Mouse (Mus musculus) spleen, adult 12 weeks (tissue): ENCODE measurements around the gene Cenpt.

Experiments
- DNase-seq: peaks from one replicate; pipeline ENCODE4 v3.0.0; 2022; ENCODE audit warnings: low spot score

Gene Cenpt

GRCm38 (mm10) chr8:105853178-105853577 lies at the start of gene Cenpt:
TSS of gene Cenpt (minus strand) at chr8:105853278.
- no peak for DNase-seq

- peak; percentile 34 for DNase-seq
These were observed 48.0 kb upstream of the Cenpt start for GRCm38 (mm10) chr8:105900941-105901616.

GRCm38 (mm10) chr8:105900180-105900940 lies 47.3 kb upstream of the Cenpt start, which contains the start of gene Pskh1:
TSS of gene Pskh1 (plus strand) at chr8:105900441.
- peak; percentile 87 for DNase-seq

- DNase-seq, result no peak
These were observed 44.9 kb upstream of the Cenpt start for GRCm38 (mm10) chr8:105897801-105898480.

- DNase-seq, result no peak
These were observed 40.3 kb upstream of the Cenpt start, which contains the start of gene Nrn1l for GRCm38 (mm10) chr8:105893339-105893738. TSS of gene Nrn1l (plus strand) at chr8:105893567.

- DNase-seq, result no peak
These were observed 39.4 kb upstream of the Cenpt start for GRCm38 (mm10) chr8:105892432-105892831.

- DNase-seq, result no peak
These were observed 37.8 kb upstream of the Cenpt start for GRCm38 (mm10) chr8:105890870-105891269.

- DNase-seq, result no peak
These were observed 36.8 kb upstream of the Cenpt start for GRCm38 (mm10) chr8:105889756-105890465.

GRCm38 (mm10) chr8:105880754-105881520 lies 27.9 kb upstream of the Cenpt start, which contains the start of gene Edc4:
TSS of gene Edc4 (plus strand) at chr8:105880881.
- peak; percentile 83 for DNase-seq

GRCm38 (mm10) chr8:105874301-105874700 lies 21.2 kb upstream of the Cenpt start:
- no peak for DNase-seq

- DNase-seq, result no peak
These were observed 13.4 kb upstream of the Cenpt start for GRCm38 (mm10) chr8:105866364-105867029.

GRCm38 (mm10) chr8:105861951-105862350 lies 8.9 kb upstream of the Cenpt start:
- no peak for DNase-seq

- peak; percentile 84 for DNase-seq
These were observed 7.3 kb upstream of the Cenpt start, which contains the start of gene Nutf2 for GRCm38 (mm10) chr8:105860143-105860981. TSS of gene Nutf2 (plus strand) at chr8:105860580.

- no peak for DNase-seq
These were observed 6.2 kb upstream of the Cenpt start for GRCm38 (mm10) chr8:105859314-105859713.

GRCm38 (mm10) chr8:105858495-105858894 lies 5.4 kb upstream of the Cenpt start:
- DNase-seq, result no peak

GRCm38 (mm10) chr8:105856168-105856835 lies 3.2 kb upstream of the Cenpt start:
- DNase-seq, result no peak

- no peak for DNase-seq
These were observed 2.4 kb upstream of the Cenpt start for GRCm38 (mm10) chr8:105855248-105856167.

GRCm38 (mm10) chr8:105854715-105855216 lies 1.7 kb upstream of the Cenpt start, which contains the start of gene Thap11:
TSS of gene Thap11 (plus strand) at chr8:105855132.
- peak; percentile 91 for DNase-seq
